Mouse (Mus musculus) v-Abl transformed pro-B cells (cell line): ENCODE data around the gene Mmp8.

ENCODE experiments used
- in situ Hi-C, 2 experiments: fragments of 400-800 bp; cut with MboI; formaldehyde crosslinking; loops; one replicate each; pipeline ENCODE4 v1.15.1; 2025; ENCODE audit not compliant: unreplicated experiment in 2 of 2

The Mmp8 gene

GRCm38 (mm10) chr9:7577371-7577770 is 19.1 kb downstream of the Mmp8 start:
- in situ Hi-C loops, result no loop called here

DNA sequence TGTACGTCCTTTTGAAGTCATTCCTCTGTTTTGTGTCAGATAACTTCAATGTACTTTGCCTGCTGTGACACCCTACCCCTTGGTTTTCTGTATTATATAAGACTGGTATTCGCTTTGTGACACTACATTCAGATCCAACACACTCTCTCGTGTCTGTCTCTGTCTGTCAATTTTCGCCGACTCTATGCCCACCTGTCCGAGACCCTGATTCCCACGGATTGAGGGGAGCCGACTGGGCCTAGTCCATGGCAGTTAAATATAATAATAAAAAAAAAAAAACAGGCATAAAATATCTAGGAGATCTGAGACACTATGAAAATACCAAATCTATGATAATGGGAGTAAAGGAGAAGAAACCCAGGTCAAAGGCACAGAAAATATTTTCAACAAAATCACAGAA is 31.8 kb downstream of the Mmp8 start:
- in situ Hi-C loops, result loop anchor here (5.0 to 10.0 kb wide), 5 partner anchors 33 to 338 kb away; partner anchors contain the start of genes Mmp10 (in 1 of the 2) and Mmp8 (in 1 of the 2)

DNA sequence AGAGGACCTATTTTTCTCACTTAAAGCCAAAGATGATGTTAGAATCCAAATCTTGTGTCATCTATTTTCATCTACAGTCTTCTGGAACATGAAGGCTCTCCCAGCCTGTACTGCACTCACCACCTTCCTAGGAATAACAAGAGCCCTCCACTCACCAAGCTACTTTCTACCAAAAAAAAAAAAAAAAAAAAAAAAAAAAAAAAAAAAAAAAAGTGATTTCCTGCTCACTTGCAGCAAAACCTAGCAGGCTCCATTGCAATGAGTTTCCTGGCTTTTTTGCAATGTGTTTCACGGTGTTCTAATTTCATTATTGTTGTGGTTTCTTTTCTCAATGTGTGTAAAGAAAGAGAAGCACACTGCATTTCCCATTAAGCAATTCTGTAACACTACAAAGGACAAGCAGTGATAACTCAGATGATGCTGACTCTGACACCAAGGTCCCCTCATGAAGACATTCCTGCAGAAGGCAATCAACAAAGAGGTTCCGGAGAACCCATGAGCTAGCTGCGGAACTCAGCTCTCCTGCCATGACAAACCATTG is 35.1 kb downstream of the Mmp8 start:
- in situ Hi-C loops, result loop anchor here (5.0 to 10.0 kb wide), 5 partner anchors 36 to 341 kb away; partner anchors contain the start of genes Mmp10 (in 1 of the 2) and Mmp8 (in 1 of the 2)

DNA sequence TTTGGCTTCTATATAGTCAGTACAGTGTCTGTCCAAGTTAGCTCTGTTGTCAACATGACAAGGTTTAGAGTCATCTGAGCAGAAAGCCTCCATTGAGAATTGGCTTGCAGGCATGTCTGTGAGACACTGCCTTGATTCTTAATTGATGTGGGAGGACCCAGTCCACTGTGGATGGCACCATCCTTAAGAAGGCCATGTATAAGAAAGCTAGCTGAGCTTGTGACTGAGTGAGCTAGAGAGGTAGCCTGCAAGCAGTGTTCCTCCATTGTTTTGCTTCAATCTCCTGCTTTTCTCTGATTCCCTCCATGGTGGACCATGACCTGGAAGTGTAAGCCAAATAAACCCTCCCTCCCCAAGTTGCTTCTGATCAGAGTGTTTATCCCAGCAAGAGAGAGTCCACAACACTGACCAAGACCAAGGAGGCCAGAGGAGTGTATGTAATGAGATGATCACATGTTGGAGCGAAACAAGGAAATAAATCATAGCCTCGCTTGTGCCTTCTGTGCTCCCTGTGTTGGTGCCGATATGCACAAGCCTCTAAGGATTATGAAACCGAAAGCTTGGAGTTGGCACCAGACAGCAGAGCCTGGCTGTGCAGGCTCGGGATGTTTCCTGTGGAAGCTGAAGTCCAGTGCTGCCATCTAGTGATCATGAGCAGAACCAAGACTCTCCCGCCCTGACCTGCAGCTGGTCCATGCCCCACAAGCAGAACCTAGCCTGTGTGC is 36.7 kb downstream of the Mmp8 start:
- in situ Hi-C loops, result loop anchor here (5.0 to 10.0 kb wide), 8 partner anchors 38 to 378 kb away; partner anchors contain the start of genes Mmp10 (in 1 of the 2) and Mmp8 (in 1 of the 2)

DNA sequence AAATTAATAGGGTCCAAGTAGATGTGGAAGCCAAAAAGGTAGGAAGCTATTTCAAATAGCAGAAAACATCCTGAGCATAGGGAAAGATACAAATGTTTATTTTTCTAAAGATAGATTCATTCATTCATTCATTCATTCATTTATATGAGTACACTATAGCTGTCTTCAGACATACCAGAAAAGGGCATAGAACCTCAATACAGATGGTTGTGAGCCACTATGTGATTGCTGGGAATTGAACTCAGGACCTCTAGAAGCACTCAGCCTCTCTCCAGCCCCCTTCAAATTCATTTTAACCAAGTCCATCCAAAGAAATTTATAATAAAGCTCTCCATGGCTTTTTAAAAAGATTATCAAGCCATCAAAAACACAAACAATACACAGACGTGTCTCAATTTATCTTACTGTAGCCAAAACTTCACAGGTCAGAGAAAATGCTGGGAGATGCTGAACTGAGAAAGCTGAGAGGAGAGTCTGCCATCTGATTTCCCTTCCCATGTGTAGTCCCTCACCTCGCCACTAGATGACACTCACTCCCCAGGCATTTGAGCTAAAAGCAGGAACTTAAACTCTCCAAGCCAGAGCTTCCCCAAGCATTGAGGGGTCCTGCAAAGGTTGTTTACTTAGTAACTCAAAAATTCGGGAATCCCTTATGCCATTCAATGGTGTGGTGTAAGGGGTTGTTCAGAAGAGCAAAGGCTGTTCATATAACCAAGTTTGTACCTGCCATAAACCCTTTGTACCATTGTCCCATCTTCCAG is 44.9 kb downstream of the Mmp8 start:
- in situ Hi-C loops, result loop anchor here (5.0 to 25.0 kb wide), 10 partner anchors 104 to 1362 kb away; no protein-coding TSS in a partner anchor

- in situ Hi-C loops, result loop anchor here (5.0 to 25.0 kb wide), 10 partner anchors 103 to 1361 kb away; no protein-coding TSS in a partner anchor
Measured at GRCm38 (mm10) chr9:7604005-7604404, 45.7 kb downstream of the Mmp8 start.

- in situ Hi-C loops, result loop anchor here (10.0 to 25.0 kb wide), 4 partner anchors 609 to 1359 kb away; no protein-coding TSS in a partner anchor
Measured at GRCm38 (mm10) chr9:7605638-7606037, 47.4 kb downstream of the Mmp8 start.
